Mouse (Mus musculus): ENCODE results near the gene 6030458C11Rik.
"Not testable (repeated sequence)": the region's sequence is repeated elsewhere in the genome, so short reads cannot be mapped to it uniquely, and the experiment has no call there.

6030458C11Rik gene

GRCm38 (mm10) chr15:12817592-12817991, 6.9 kb downstream of the 6030458C11Rik start:
- DNase-seq = no peak

GRCm38 (mm10) chr15:12812646-12813045, 11.8 kb downstream of the 6030458C11Rik start:
- DNase-seq = no peak

- DNase-seq = no peak
Measured at GRCm38 (mm10) chr15:12809305-12809704, 15.1 kb downstream of the 6030458C11Rik start.

GRCm38 (mm10) chr15:12807088-12807487, 17.4 kb downstream of the 6030458C11Rik start:
- DNase-seq = no peak

- no peak for DNase-seq
Measured at GRCm38 (mm10) chr15:12805071-12805470, 19.4 kb downstream of the 6030458C11Rik start.

- not testable (repeated sequence) for DNase-seq
Measured at GRCm38 (mm10) chr15:12801142-12801506, 23.3 kb downstream of the 6030458C11Rik start.

GRCm38 (mm10) chr15:12800405-12801141, 23.9 kb downstream of the 6030458C11Rik start:
- no peak for DNase-seq

GRCm38 (mm10) chr15:12798043-12798442, 26.4 kb downstream of the 6030458C11Rik start:
- no peak for DNase-seq

GRCm38 (mm10) chr15:12795909-12796470, 28.5 kb downstream of the 6030458C11Rik start:
- DNase-seq = peak; percentile 25

- DNase-seq = peak; percentile 23
Measured at GRCm38 (mm10) chr15:12795457-12795894, 29.0 kb downstream of the 6030458C11Rik start.

- no peak for DNase-seq
Measured at GRCm38 (mm10) chr15:12794311-12794710, 30.1 kb downstream of the 6030458C11Rik start.

GRCm38 (mm10) chr15:12789406-12789867, 35.0 kb downstream of the 6030458C11Rik start:
- DNase-seq = no peak

GRCm38 (mm10) chr15:12788536-12788935, 35.9 kb downstream of the 6030458C11Rik start:
- DNase-seq = no peak

GRCm38 (mm10) chr15:12781729-12782326, 42.6 kb downstream of the 6030458C11Rik start:
- DNase-seq = no peak

- no peak for DNase-seq
Measured at GRCm38 (mm10) chr15:12781296-12781695, 43.2 kb downstream of the 6030458C11Rik start.

GRCm38 (mm10) chr15:12774149-12774753, 50.2 kb downstream of the 6030458C11Rik start:
- DNase-seq = no peak

GRCm38 (mm10) chr15:12770958-12771357, 53.5 kb downstream of the 6030458C11Rik start:
- peak; percentile 43 for DNase-seq

GRCm38 (mm10) chr15:12766848-12767247, 57.6 kb downstream of the 6030458C11Rik start:
- DNase-seq = no peak

GRCm38 (mm10) chr15:12763147-12763546, 61.3 kb downstream of the 6030458C11Rik start:
- peak; percentile 12 for DNase-seq

GRCm38 (mm10) chr15:12762258-12762913, 62.1 kb downstream of the 6030458C11Rik start:
- no peak for DNase-seq

GRCm38 (mm10) chr15:12760747-12761146, 63.7 kb downstream of the 6030458C11Rik start:
- DNase-seq = no peak

GRCm38 (mm10) chr15:12758461-12758860, 66.0 kb downstream of the 6030458C11Rik start:
- no peak for DNase-seq

All from right cerebral cortex, postnatal 25 days (tissue).